Mouse (Mus musculus): Measurements from ENCODE around the gene Cd72. TPM values are rescaled to one million over a fixed set of nuclear protein-coding genes. Genes with fewer than 3 reads are reported as not detected.

Gene Cd72
- polyA plus RNA-seq, 1 experiment: 0.14 TPM

- no peak for TF ChIP-seq CTCF (IDR thresholded peaks at IDR 0.05; ENCODE audit: borderline replicate concordance, extremely low read depth, insufficient read depth, insufficient read length)
- TF ChIP-seq POLR2A (IDR thresholded peaks at IDR 0.05; ENCODE audit: borderline replicate concordance, extremely low read depth, insufficient read depth, insufficient read length, poor library complexity, severe bottlenecking): no peak
Observed at GRCm38 (mm10) chr4:43425648-43426380, 28.6 kb downstream of the Cd72 start.

GRCm38 (mm10) chr4:43425197-43425596 is 29.2 kb downstream of the Cd72 start:
- no peak for DNase-seq (ENCODE audit: low read depth)
- TF ChIP-seq CTCF (IDR thresholded peaks at IDR 0.05; ENCODE audit: borderline replicate concordance, extremely low read depth, insufficient read depth, insufficient read length) (no peak), POLR2A (IDR thresholded peaks at IDR 0.05; ENCODE audit: borderline replicate concordance, extremely low read depth, insufficient read depth, insufficient read length, poor library complexity, severe bottlenecking) (no peak)

More at GRCm38 (mm10) chr4:43425648-43426380, 28.6 kb downstream of the Cd72 start:
- DNase-seq (ENCODE audit: low read depth): peak; percentile 13

GRCm38 (mm10) chr4:43424072-43424471 is 30.4 kb downstream of the Cd72 start:
- no peak for TF ChIP-seq CTCF (IDR thresholded peaks at IDR 0.05; ENCODE audit: borderline replicate concordance, extremely low read depth, insufficient read depth, insufficient read length)
- TF ChIP-seq POLR2A (IDR thresholded peaks at IDR 0.05; ENCODE audit: borderline replicate concordance, extremely low read depth, insufficient read depth, insufficient read length, poor library complexity, severe bottlenecking): no peak

GRCm38 (mm10) chr4:43423267-43423934 is 31.0 kb downstream of the Cd72 start:
- TF ChIP-seq POLR2A (IDR thresholded peaks at IDR 0.05; ENCODE audit: borderline replicate concordance, extremely low read depth, insufficient read depth, insufficient read length, poor library complexity, severe bottlenecking) (no peak), CTCF (IDR thresholded peaks at IDR 0.05; ENCODE audit: borderline replicate concordance, extremely low read depth, insufficient read depth, insufficient read length) (no peak)
- DNase-seq (ENCODE audit: low read depth): no peak

More at GRCm38 (mm10) chr4:43424072-43424471, 30.4 kb downstream of the Cd72 start:
- no peak for DNase-seq (ENCODE audit: low read depth)

- TF ChIP-seq POLR2A (IDR thresholded peaks at IDR 0.05; ENCODE audit: borderline replicate concordance, extremely low read depth, insufficient read depth, insufficient read length, poor library complexity, severe bottlenecking) (no peak), CTCF (IDR thresholded peaks at IDR 0.05; ENCODE audit: borderline replicate concordance, extremely low read depth, insufficient read depth, insufficient read length) (no peak)
- no peak for DNase-seq (ENCODE audit: low read depth)
Observed at GRCm38 (mm10) chr4:43421632-43422240, 32.7 kb downstream of the Cd72 start.

GRCm38 (mm10) chr4:43420305-43420704 is 34.1 kb downstream of the Cd72 start:
- TF ChIP-seq CTCF (IDR thresholded peaks at IDR 0.05; ENCODE audit: borderline replicate concordance, extremely low read depth, insufficient read depth, insufficient read length): peak; percentile 80; the same call in 1 of the 2 replicates
- TF ChIP-seq POLR2A (IDR thresholded peaks at IDR 0.05; ENCODE audit: borderline replicate concordance, extremely low read depth, insufficient read depth, insufficient read length, poor library complexity, severe bottlenecking): no peak
- peak; percentile 87 for DNase-seq (ENCODE audit: low read depth)

- TF ChIP-seq POLR2A (IDR thresholded peaks at IDR 0.05; ENCODE audit: borderline replicate concordance, extremely low read depth, insufficient read depth, insufficient read length, poor library complexity, severe bottlenecking) (no peak), CTCF (IDR thresholded peaks at IDR 0.05; ENCODE audit: borderline replicate concordance, extremely low read depth, insufficient read depth, insufficient read length) (no peak)
- no peak for DNase-seq (ENCODE audit: low read depth)
Observed at GRCm38 (mm10) chr4:43419801-43420281, 34.6 kb downstream of the Cd72 start.

- TF ChIP-seq CTCF (IDR thresholded peaks at IDR 0.05; ENCODE audit: borderline replicate concordance, extremely low read depth, insufficient read depth, insufficient read length) (no peak), POLR2A (IDR thresholded peaks at IDR 0.05; ENCODE audit: borderline replicate concordance, extremely low read depth, insufficient read depth, insufficient read length, poor library complexity, severe bottlenecking) (no peak)
- DNase-seq (ENCODE audit: low read depth): no peak
Observed at GRCm38 (mm10) chr4:43418973-43419656, 35.3 kb downstream of the Cd72 start.

GRCm38 (mm10) chr4:43418450-43418849 is 36.0 kb downstream of the Cd72 start:
- TF ChIP-seq POLR2A (IDR thresholded peaks at IDR 0.05; ENCODE audit: borderline replicate concordance, extremely low read depth, insufficient read depth, insufficient read length, poor library complexity, severe bottlenecking): no peak
- TF ChIP-seq CTCF (IDR thresholded peaks at IDR 0.05; ENCODE audit: borderline replicate concordance, extremely low read depth, insufficient read depth, insufficient read length): no peak
- no peak for DNase-seq (ENCODE audit: low read depth)

GRCm38 (mm10) chr4:43417269-43418062 is 37.0 kb downstream of the Cd72 start:
- DNase-seq (ENCODE audit: low read depth): no peak
- TF ChIP-seq CTCF (IDR thresholded peaks at IDR 0.05; ENCODE audit: borderline replicate concordance, extremely low read depth, insufficient read depth, insufficient read length): no peak
- no peak for TF ChIP-seq POLR2A (IDR thresholded peaks at IDR 0.05; ENCODE audit: borderline replicate concordance, extremely low read depth, insufficient read depth, insufficient read length, poor library complexity, severe bottlenecking)
